Mouse (Mus musculus): Measurements from ENCODE around the gene Cars2.
"Not testable (repeated sequence)": the region's sequence is repeated elsewhere in the genome, so short reads cannot be mapped to it uniquely, and the experiment has no call there.

Gene Cars2

DNA sequence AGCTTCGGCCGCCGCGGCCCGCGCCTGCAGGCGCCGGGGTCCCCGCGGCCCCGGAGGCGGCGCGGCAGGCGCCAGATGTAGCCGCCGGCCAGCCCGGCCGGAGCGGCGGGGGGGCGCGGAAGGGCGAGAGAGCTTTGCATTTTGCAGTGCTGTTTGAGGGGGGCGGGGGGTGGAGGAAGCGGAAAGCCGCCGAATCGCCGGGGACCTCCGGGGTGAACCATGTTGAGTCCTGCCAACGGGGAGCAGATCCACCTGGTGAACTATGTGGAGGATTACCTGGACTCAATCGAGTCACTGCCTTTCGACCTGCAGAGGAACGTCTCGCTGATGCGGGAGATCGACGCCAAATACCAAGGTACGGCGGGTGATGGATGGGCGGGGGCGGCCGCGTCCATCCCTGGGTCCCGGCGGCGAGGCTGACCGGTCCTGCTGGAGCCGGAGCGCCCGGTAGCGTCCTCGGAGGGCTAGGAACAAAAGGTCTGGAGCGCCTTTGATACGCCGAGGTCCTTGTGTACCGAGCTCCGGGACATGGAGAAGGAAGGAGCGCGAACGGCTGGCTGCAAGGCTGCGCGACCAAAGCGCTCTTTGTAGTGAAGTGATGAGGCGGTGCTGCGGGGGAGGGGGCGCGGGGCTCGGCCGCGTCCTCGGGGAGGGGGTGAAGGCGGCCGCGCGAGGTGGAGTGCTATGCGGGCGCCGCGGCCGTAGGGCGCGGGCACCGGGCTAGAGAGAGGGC is 6.3 kb upstream of the Cars2 start:
- DNase-seq (ENCODE audit: low spot score in 2 of 2), result peak; percentile 49 to 50

DNA sequence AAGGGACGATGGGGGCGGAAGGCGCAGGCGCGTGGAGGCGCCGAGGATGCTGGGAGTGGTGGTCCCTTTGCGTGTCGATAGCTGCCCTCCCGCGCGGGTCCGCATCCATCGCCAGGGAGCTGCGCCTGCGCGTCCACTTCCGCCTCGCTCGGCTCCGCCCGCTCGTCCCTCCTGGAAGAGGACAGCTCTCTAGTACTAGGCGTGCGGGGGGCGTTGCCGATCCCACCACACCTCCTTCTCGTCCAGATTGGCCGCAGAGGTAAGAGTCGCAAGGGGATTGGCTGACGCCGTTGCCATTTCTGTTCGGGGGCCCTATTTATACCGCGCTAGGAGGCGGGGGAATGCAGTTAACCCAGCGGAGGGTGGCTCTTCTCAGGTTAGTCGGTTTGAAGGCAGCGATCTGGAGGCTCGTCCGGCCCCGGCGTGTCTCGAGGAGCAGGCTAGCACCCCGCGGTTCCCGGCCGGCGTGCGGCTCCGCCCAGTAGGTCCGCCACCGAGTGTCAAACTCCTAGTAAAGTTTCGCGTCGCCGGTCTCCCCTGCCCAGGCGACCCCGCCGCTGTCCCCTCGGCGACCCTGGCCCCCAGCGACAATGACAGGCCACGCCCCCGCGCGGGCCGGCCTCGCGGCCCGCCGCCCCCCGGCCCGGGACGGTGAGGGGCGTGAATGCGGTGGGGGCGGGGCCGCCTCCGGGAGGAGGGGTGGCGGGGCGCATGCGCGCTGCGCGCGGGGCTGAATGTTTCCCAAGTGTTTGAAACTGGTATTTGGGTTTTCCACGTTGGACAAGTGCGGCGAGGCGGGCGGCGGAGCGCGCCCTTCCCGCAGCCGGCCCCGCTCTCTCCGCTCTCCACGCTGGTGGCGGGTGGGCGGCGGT is 5.4 kb upstream of the Cars2 start:
- DNase-seq (ENCODE audit: low spot score in 2 of 2), result peak; percentile 100

DNA sequence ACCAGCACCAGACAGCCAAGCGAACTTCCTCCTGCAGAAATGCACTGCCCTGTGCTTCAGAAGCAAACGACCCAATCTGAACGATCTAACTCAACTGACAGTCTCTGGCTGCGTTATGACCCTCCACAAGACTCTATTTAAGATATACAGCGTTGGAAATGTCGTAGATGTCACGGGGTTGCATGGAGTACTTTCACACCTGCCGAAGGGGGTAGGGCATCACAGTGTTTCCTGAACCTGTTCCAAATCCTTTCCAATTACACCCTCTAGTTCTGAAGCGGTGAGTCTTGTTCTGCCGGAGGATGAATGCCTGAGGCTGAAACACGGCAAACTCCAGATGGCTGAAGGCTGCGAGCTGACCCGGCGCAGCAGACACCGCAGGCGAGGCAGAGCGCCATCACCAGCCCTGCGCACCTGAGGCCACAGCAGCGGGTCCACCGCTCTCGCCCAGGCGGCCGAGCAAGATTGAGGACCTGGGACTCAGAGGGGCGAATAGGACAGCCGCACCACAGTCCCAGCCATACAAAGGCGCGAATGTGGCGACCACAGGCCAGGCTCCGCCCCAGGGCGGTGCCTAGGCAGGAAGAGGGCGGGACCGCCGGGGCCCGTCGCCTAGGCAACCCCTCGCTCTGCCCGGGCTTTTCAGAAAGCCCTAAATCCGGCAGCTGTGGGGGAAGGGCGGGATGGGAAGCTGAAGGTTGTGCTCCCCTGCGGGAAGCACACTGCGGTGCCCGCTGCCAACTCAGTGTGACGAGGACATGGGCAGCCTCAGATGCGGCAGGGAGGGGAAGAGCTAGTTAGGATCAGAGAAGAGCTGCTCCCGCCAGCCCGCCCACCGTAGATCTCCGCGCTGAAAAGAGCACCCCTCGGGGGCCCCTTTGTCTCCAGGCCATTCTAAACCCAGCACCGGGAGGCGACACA is 4.5 kb upstream of the Cars2 start, which contains the start of gene Ing1:
Gene Ing1 (plus strand): TSS at position 773 of the 921 bp plus-strand sequence.
- DNase-seq (ENCODE audit: low spot score in 2 of 2), result peak; percentile 91 to 94

DNA sequence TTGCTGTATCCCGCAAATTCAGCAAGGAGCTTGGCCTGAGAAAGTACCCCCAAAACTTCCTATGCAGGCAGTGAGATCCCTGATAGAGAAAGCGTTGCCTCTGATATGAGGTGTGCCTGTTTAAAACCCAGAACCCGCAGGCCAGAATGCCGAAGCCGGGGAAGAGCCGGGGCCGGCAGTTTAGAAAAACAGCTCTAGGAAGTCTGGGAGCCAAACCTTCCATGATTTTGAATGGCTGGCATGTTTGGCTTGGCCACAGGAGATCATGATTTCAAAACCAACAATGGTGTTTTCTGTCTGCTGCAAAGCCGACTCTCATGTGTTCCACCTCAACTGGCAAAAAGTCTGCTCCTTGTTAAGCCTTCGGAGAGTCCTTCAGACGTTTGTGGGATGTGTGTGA is 1.8 kb upstream of the Cars2 start:
- no peak for DNase-seq (ENCODE audit: low spot score in 2 of 2)

DNA sequence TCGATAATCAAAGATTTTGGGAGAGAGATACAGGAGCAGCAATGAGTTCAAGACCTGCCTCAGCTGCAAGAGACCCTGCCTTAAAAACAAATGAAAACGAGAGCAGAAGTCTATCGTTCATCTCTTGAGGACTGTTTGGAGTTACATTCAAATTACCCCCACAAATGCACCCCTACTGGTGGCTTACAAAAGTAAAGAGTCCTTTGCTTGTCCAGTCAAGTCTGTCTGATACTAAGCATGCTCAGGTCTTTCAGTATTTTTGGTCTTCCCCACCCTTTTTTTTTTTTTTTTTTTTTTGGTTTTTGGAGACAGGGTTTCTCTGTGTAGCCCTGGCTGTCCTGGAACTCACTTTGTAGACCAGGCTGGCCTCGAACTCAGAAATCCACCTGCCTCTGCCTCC is 914 bp upstream of the Cars2 start:
- DNase-seq (ENCODE audit: low spot score in 2 of 2), result not testable (repeated sequence)

DNA sequence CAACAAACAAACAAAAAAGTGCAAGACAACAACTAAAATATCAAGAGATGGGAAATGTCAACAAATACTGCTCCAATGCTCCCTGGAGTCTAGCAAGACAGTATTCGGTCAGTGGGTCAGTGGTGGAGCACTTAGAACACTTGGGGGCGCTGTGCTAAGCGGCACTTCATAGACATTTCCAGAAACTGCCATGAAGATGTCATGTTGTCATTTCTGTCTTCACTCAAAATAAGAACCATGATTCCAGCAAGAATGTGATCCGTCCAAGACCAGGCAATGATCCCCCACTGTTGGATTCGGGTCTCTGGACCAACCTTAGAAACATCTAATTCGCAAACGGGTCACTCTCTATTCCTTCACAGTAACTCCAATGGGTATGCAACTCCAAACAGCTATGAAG is 877 bp downstream of the Cars2 start:
- peak in 1 of 2 experiments; percentile 29 for DNase-seq (ENCODE audit: low spot score in 2 of 2)

DNA sequence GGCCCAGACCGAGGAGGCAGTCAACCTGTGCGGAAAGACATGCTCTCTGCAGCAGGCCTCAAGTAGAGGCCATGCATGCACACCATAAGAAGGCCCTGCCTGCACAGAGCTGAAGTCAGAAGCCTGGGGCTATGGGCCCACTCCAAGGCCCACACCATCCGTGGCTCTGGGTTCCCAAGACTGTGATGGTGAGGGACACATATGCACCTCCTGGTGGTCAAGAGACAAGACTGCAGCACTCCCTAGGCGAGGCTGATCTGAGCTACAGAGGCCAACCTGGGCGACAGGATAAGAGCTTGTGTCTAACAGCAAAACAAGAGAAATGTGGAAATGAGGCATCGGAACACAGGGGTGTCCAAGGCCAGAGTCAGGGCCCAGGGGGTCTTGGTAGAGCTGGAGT is 3.5 kb downstream of the Cars2 start:
- DNase-seq (ENCODE audit: low spot score in 2 of 2), result no peak

DNA sequence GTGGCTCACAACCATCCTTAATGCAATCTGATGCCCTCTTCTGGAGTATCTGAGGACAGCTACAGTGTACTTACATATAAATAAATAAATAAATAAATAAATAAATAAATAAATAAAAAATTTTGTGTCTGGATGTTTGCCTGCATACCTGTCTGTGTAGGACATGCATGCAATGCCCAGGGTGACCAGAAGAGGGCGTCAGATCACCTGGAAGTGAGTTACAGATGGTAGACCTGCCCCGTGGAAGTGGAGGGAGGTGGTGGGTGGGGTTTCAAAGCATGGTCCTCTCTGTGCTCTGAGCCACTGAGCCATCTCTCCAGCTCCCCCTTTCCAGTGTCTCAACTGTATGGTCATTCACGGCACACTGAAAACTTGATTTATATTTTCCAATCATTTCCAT is 6.2 kb downstream of the Cars2 start:
- peak in 1 of 2 experiments; percentile 19 for DNase-seq (ENCODE audit: low spot score in 2 of 2)

DNA sequence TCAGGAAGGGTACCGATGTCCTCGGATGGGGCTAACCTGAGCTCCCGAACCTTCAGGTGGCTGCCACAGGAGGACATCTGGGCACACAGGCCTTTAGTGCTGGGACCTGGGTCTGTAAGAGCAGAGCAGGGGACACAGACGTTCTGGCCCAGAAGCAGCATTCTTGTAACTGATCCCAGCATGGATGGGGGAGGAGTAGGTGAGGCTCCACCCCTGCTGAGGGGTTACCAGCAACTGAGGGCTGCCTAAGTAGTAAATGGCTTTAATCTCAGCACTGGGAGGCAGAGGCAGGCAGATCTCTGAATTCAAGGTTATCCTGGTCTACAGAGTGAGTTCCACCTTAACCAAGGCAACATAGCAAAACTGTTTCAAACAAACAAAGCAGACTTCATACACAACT is 7.7 kb downstream of the Cars2 start:
- DNase-seq (ENCODE audit: low spot score in 2 of 2), result no peak

DNA sequence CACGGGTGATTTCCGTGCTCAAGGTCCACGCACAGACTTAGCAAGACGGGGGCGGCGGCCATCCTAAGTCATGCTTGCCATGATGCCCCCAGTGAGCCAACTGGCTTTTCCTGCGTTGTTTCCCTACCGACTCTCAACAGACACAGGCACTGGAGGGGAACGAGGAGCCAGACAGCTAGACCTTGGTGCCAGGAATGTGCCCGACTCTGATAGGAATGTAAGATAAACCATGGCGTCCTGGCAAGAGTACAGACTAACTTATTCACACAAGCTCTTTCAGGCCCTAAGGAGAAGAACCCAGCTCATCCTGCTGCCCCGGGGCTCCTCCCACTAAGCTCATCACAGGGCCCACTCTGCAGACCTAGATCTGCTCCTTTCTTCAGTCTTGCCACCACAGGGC is 8.6 kb downstream of the Cars2 start:
- no peak for DNase-seq (ENCODE audit: low spot score in 2 of 2)

DNA sequence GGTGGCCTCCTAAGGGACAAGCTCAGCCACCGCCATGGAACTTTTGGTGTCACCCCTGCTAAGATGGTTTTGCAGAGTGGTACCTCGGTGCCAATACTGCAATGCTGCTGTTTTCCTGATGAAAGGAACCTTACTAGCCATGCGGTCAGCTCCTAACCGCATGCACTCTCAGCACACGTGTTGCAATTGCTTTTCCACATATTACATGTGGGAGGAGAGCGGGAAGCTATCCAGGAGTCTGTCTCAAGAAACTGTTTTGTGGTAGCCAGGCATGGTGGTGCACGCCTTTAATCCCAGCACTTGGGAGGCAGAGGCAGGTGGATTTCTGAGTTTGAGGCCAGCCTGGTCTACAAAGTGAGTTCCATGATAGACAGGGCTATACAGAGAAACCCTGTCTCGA is 10.4 kb downstream of the Cars2 start:
- DNase-seq (ENCODE audit: low spot score in 2 of 2), result no peak

DNA sequence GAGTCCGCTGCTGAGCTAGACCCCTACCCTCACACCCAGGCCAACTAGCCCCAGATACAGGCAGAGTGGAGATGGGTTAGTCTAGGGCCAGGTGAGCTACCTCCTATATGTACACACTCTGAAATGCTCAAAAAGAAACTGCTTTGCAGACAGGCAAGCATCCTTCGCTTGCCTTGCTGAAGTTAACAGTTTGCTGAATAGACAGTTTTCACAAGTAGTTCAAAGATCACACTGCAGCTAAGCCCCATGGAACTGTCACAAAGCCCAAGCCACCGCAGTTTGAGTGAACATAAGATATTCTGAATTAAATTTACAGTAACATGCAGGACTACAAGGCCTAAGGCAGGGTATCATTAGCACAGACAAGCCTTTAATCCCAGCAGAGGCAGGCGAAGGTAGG is 11.5 kb downstream of the Cars2 start:
- DNase-seq (ENCODE audit: low spot score in 2 of 2), result no peak

DNA sequence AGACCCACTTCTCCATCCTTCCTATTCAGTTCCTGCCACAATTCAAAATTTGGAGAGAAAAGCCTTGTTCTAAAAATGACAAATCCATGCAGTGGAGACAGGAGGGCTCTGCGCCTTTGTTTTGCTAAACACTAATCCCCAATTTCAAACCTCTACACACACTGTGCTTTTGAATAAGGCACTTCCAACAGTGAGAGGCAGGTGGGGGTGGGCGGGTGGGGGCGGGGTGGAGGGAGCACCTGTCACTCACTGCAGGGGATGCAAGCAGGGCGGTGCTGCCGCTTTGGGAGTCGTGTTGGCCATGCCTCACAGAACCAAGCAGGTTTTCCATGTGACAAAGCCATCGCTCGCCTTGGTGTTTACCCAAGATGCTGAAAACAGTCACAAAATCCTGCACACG is 16.1 kb downstream of the Cars2 start:
- DNase-seq (ENCODE audit: low spot score in 2 of 2), result no peak

DNA sequence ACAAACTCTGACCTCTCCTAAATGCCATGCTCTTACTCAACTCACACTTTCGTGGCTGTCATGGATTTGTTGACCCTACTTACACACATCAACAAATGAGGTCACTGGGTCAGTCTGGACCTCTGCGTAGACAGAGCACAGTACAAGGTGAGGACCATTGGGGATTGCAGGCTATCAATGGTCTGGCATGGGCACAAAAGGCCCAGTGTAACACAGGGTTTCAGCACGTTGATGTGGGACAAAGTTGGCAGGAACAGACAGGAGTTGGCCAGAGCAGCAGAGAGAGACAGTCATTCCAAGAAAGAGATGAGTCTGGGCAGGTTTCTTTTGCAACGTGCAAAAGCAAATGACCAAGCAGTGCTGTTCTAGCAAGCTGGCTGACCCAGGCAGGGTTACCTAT is 19.7 kb downstream of the Cars2 start:
- DNase-seq (ENCODE audit: low spot score in 2 of 2), result no peak

DNA sequence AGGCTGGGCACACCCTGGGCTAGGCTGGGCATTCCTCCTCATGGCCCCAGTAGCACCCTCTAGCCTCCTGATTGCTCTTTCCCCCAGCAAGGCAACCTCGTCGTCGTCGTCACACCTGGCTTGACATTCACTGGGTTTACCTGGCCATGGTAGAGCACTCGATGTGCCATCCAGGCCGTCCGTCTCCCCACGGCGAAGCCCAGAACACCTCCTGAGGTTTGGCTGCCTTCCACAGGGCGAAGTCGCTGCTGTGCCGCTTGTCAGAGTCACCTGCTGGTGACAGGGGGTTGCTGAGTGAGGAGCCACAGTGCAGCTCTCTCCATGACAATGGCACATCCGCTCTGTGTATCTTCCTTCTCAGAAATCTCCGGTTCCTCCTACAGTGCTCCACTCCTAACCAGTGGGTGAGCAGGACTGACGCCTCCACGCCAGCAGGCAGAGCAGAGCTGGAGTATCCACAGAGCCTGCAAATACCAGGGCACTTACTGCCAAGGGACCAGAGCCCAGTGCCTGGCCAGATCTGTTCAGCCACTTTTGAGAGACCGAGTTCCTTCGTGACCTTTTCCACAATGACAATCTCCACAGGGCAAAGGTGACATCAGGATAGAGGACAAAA is 20.3 kb downstream of the Cars2 start:
- DNase-seq (ENCODE audit: low spot score in 2 of 2), result no peak

DNA sequence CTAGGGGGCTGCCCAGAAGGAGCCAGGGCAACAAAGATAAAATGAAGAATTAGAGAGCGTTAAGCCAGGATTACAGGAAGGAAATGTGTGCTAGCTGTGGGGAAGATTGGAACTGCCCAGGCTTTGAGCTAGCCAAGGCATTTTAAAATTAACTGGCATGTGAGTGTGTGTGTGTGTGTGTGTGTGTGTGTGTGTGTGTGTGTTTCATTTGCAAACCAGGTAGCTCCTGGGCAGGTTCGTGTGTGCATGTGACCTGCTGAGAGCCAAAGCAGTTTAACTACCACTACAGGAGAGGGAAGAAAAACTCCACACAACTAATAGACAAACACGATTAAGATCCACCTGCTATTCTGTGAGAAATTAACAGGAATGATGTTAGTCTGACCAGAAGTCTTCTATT is 27.3 kb downstream of the Cars2 start:
- DNase-seq (ENCODE audit: low spot score in 2 of 2), result no peak

DNA sequence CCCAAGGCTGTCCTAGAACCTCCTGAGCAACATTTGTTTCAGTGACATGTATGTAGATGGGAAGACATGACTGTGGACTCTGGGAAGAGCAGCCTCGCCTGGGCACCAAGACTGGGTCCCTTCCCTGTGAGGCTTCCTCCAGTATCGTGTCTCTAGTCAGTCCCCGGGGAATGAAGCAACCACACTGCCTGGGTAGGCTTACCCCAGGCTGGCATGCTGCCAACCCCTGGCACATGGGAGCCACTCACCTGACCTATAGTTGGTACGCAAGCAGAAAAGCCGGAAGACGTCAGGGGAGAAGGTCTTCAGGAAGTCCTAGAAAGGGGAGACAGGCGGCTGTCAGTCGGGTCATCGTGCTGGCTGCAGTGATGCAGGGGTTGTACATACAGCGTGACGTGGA is 31.9 kb downstream of the Cars2 start:
- no peak for DNase-seq (ENCODE audit: low spot score in 2 of 2)

DNA sequence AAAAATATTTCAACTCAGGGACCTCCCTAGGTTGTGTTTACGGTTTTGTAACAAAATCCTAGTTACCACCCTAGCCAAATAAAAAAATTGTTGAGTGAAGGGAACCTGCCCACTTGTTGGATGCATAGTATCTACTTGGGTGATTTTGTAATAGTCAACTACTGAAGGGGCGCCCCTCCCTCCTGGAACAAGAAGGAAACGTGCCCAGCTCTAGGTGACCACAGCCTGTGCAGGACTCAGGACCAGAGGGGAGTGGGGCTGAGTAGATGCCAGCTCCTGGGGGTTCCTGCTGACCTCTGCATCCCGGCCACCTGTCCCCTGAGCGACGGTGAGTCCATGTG is 32.6 kb downstream of the Cars2 start:
- DNase-seq (ENCODE audit: low spot score in 2 of 2), result no peak

DNA sequence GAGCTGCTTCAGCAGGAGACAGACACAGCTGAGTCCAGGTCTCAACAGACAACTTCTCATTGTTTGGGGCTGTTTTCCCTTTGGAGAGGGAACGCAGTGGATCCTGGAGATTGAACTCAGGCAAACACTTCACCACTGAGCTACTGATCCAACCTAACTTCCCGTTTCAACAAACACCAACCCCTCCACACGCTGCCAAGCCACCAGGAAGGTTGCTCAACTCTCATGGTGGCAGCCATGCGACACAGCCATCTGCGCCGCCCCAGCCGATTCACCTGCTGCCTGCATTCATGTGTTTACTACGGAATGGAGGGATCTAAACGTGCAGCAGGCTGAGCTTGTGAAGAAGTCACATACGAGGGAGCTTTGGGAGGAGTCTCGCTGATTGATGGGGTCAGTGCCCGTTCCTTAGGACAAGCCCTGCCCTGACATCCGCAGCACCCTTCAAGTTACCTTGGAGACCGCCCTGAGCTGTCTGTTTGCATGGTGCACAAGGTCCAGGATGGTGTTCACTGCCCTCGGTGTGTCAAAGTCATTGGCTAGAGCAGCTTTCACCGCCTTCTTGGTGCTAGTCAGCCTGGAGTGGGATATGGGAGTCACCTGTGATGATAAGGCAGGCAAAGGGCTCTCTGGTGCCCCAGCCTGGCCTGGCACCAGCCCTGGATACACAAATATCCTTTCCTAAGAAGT is 33.1 kb downstream of the Cars2 start:
- no peak for DNase-seq (ENCODE audit: low spot score in 2 of 2)

DNA sequence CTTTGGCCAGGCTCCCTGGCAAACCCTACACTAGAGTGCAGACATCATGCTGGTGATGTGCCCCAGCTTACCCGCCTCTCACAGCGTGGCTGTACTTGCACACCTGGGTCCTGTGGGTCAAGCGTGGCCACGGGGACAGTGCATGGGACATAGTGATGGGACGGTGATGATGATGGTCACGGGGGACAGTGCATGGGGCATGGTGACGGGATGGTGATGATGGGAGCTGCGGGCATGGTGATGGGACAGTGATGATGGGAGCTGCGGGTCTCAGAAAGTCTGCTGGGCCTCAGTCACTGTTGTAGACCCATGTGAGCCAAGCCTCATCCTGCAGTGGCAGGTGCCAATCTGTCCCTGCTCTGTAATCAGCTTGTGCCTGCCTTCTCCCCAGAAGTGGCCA is 34.3 kb downstream of the Cars2 start:
- no peak for DNase-seq (ENCODE audit: low spot score in 2 of 2)

DNA sequence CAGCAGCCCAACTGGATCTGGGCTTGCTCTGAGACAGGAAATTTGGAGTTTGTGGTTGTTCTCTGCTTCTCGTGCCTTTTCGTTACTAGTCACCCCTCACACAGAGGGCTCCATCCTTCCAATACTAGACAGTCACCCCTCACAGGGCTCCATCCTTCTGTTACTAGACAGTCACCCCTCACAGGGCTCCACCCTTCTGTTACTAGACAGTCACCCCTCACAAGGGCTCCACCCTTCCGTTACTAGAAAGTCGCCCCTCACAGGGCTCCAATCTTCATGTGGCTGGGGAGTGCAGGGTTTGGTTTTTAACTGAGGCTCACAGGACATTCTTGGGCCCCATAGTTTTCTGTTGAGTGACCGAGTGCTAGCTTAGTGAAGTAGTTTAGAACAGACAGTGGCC is 37.3 kb downstream of the Cars2 start:
- no peak for DNase-seq (ENCODE audit: low spot score in 2 of 2)
